Mouse (Mus musculus) retina, postnatal 7 days (tissue): ENCODE data around the gene Tnrc18.

Experiments
- DNase-seq: peaks from one replicate; pipeline ENCODE4 v3.0.0-alpha.2; 2012; ENCODE audit warnings: low read depth, low spot score

Tnrc18 gene

GRCm38 (mm10) chr5:142776080-142776479 is 41.4 kb downstream of the Tnrc18 start:
- no peak for DNase-seq

GRCm38 (mm10) chr5:142774771-142775170 is 42.7 kb downstream of the Tnrc18 start:
- no peak for DNase-seq

- no peak for DNase-seq
These were observed 45.5 kb downstream of the Tnrc18 start for GRCm38 (mm10) chr5:142771964-142772363.

GRCm38 (mm10) chr5:142771034-142771433 is 46.4 kb downstream of the Tnrc18 start:
- no peak for DNase-seq

- no peak for DNase-seq
These were observed 47.8 kb downstream of the Tnrc18 start for GRCm38 (mm10) chr5:142769641-142770040.

GRCm38 (mm10) chr5:142768352-142769267 is 48.9 kb downstream of the Tnrc18 start:
- no peak for DNase-seq

GRCm38 (mm10) chr5:142767937-142768336 is 49.5 kb downstream of the Tnrc18 start:
- DNase-seq = peak; percentile 74

- no peak for DNase-seq
These were observed 50.8 kb downstream of the Tnrc18 start for GRCm38 (mm10) chr5:142766708-142767107.

- DNase-seq = no peak
These were observed 52.6 kb downstream of the Tnrc18 start for GRCm38 (mm10) chr5:142764889-142765288.

GRCm38 (mm10) chr5:142764306-142764705 is 53.2 kb downstream of the Tnrc18 start:
- no peak for DNase-seq

- no peak for DNase-seq
These were observed 55.2 kb downstream of the Tnrc18 start for GRCm38 (mm10) chr5:142762082-142762807.

GRCm38 (mm10) chr5:142761326-142761983 is 56.0 kb downstream of the Tnrc18 start:
- no peak for DNase-seq

- no peak for DNase-seq
These were observed 57.7 kb downstream of the Tnrc18 start for GRCm38 (mm10) chr5:142759786-142760185.

GRCm38 (mm10) chr5:142752241-142752640 is 65.2 kb downstream of the Tnrc18 start:
- DNase-seq = no peak

GRCm38 (mm10) chr5:142750173-142750572 is 67.3 kb downstream of the Tnrc18 start:
- DNase-seq = no peak

GRCm38 (mm10) chr5:142747026-142747629 is 70.3 kb downstream of the Tnrc18 start:
- DNase-seq = no peak

GRCm38 (mm10) chr5:142739941-142740340 is 77.5 kb downstream of the Tnrc18 start:
- no peak for DNase-seq

- DNase-seq = no peak
These were observed 85.5 kb downstream of the Tnrc18 start for GRCm38 (mm10) chr5:142731916-142732315.

- DNase-seq = no peak
These were observed 87.2 kb downstream of the Tnrc18 start for GRCm38 (mm10) chr5:142730295-142730694.

GRCm38 (mm10) chr5:142728301-142728700 is 89.2 kb downstream of the Tnrc18 start:
- no peak for DNase-seq

GRCm38 (mm10) chr5:142726748-142727147 is 90.7 kb downstream of the Tnrc18 start:
- no peak for DNase-seq

GRCm38 (mm10) chr5:142724265-142724664 is 93.2 kb downstream of the Tnrc18 start:
- no peak for DNase-seq
